Comparison of ENCODE assay signal across 37 mouse cellular contexts in genomic region chr15:89297695-89298094, GRCm38 (mm10). TPM values are rescaled to one million over a fixed set of nuclear protein-coding genes. Genes with fewer than 3 reads are reported as not detected.
"Had no signal": no experiment of that assay in that cellular context is flagged by ENCODE, and none has a peak within 500 bp of the region (broad histone marks: within the 10 kb centered on the region; RNA-seq: fewer than 3 reads in every experiment).

No protein-coding gene starts in this region.

- DNase-seq: heart, postnatal 10 days; heart, postnatal 14 days; heart, postnatal 36 days; heart, postnatal 4 days; kidney, adult 11 months; kidney, adult 18-20 months; kidney, adult 2 months; kidney, adult 8-10 months; kidney, adult 9 months; kidney, postnatal 10 days; kidney, postnatal 14 days; kidney, postnatal 25 days; kidney, postnatal 36 days; kidney, postnatal 4 days had no signal

- H3K27ac ChIP-seq: heart, embryonic 10.5 days; heart, embryonic 13.5 days; heart, embryonic 15.5 days; hindbrain, embryonic 10.5 days; hindbrain, embryonic 12.5 days; hindbrain, embryonic 13.5 days; hindbrain, embryonic 14.5 days; hindbrain, embryonic 15.5 days; hindbrain, postnatal 0 days; intestine, embryonic 15.5 days; kidney, embryonic 15.5 days; kidney, postnatal 0 days; left cerebral cortex, adult 2 months had no signal

- H3K4me3 ChIP-seq: heart, embryonic 10.5 days; heart, embryonic 12.5 days; heart, embryonic 13.5 days; heart, embryonic 15.5 days; hindbrain, embryonic 10.5 days; hindbrain, embryonic 12.5 days; hindbrain, embryonic 13.5 days; hindbrain, embryonic 15.5 days; intestine, embryonic 15.5 days; kidney, embryonic 15.5 days; left cerebral cortex, adult 2 months had no signal

RNA-seq across cellular contexts. Expression of gene Adm2, which starts 24.8 kb away (rescaled TPM):
- total RNA-seq: heart, adult 8-10 months; heart, postnatal 10 days; heart, postnatal 14 days; heart, postnatal 25 days; heart, postnatal 36 days; heart, postnatal 4 days; hematopoietic stem cell, adult 5-6 weeks; hindbrain, postnatal 0 days; layer of hippocampus, adult 18-20 months; layer of hippocampus, adult 8-10 months; layer of hippocampus, postnatal 36 days; left cerebral cortex, adult 18-20 months; left cerebral cortex, adult 2 months; left cerebral cortex, adult 8-10 months; left cerebral cortex, postnatal 10 days had no signal

RNA-seq across cellular contexts. Expression of gene Miox, which starts 36.5 kb away (rescaled TPM):
- total RNA-seq: heart, adult 8-10 months; heart, postnatal 10 days; heart, postnatal 14 days; heart, postnatal 25 days; heart, postnatal 36 days; heart, postnatal 4 days; hematopoietic stem cell, adult 5-6 weeks; hindbrain, postnatal 0 days; layer of hippocampus, adult 18-20 months; layer of hippocampus, adult 8-10 months; layer of hippocampus, postnatal 36 days; left cerebral cortex, adult 18-20 months; left cerebral cortex, adult 2 months; left cerebral cortex, adult 8-10 months; left cerebral cortex, postnatal 10 days had no signal
